8 mouse cellular contexts compared by ENCODE assay signal in genomic region chr11:29514325-29514681, GRCm38 (mm10). TPM values are rescaled to one million over a fixed set of nuclear protein-coding genes. Genes with fewer than 3 reads are reported as not detected.
DNase-seq lines count a peak whose midpoint lies in the region; ATAC-seq and TF ChIP-seq lines count a peak whose summit lies in the region.

No protein-coding gene starts in this region.

- intact Hi-C loops in left cerebral cortex, postnatal 4 days (cut with DNase I), result no loop called here

- ATAC-seq in kidney, postnatal 0 days (replicated peaks; ENCODE audit: low FRiP score, low read depth), result no peak
- no peak; the same call in 1 of the 2 replicates for ATAC-seq in intestine, embryonic 14.5 days (replicated peaks; ENCODE audit: low FRiP score, low TSS enrichment, low read depth)
- ATAC-seq in midbrain, postnatal 0 days (ENCODE audit: low FRiP score), result no peak

- TF ChIP-seq CTCF in kidney, postnatal 0 days (IDR thresholded peaks at IDR 0.05; ENCODE audit: low read depth), result no peak
- no peak for TF ChIP-seq CTCF in midbrain, postnatal 0 days (IDR thresholded peaks at IDR 0.05)

- H3K27me3 ChIP-seq in kidney, postnatal 0 days (ENCODE audit: insufficient read depth, low read length), result no peaks in the 10 kb centered on the region
- no peaks in the 10 kb centered on the region for H3K27me3 ChIP-seq in embryonic facial prominence, embryonic 10.5 days (replicated peaks; ENCODE audit: low read depth, poor library complexity, severe bottlenecking)
- H3K27me3 ChIP-seq in intestine, embryonic 14.5 days (replicated peaks; ENCODE audit: control insufficient read depth, insufficient read depth, low read length), result no peaks in the 10 kb centered on the region
- H3K27me3 ChIP-seq in midbrain, postnatal 0 days (ENCODE audit: insufficient read depth, low read length), result no peaks in the 10 kb centered on the region

- H3K4me3 ChIP-seq in kidney, postnatal 0 days (replicated peaks; ENCODE audit: low read depth, low read length), result peak overlapping the region; percentile 64
- peak overlapping the region; percentile 77 for H3K4me3 ChIP-seq in embryonic facial prominence, embryonic 10.5 days
- H3K4me3 ChIP-seq in intestine, embryonic 14.5 days (ENCODE audit: low read depth, low read length), result peak overlapping the region; percentile 48
- peak overlapping the region; percentile 48 for H3K4me3 ChIP-seq in midbrain, postnatal 0 days (ENCODE audit: low read depth, low read length)

- peak overlapping the region; percentile 65 for H3K4me2 ChIP-seq in kidney, postnatal 0 days (ENCODE audit: low read length)
- H3K4me2 ChIP-seq in intestine, embryonic 14.5 days (ENCODE audit: low read length), result peak overlapping the region; percentile 60
- peak overlapping the region; percentile 54 for H3K4me2 ChIP-seq in midbrain, postnatal 0 days (ENCODE audit: low read depth, low read length, poor library complexity, severe bottlenecking)

- WGBS in kidney, postnatal 0 days, result 19% methylated on average over 10 of the region's 10 CpGs
- WGBS in embryonic facial prominence, embryonic 10.5 days, result 29% methylated on average over 10 of the region's 10 CpGs
- 21% methylated on average over 10 of the region's 10 CpGs for WGBS in intestine, embryonic 14.5 days
- 27% methylated on average over 10 of the region's 10 CpGs for WGBS in midbrain, postnatal 0 days

- no peaks in the 10 kb centered on the region for H3K9me3 ChIP-seq in kidney, postnatal 0 days (replicated peaks; ENCODE audit: low read length)
- H3K9me3 ChIP-seq in embryonic facial prominence, embryonic 10.5 days, result no peaks in the 10 kb centered on the region
- no peaks in the 10 kb centered on the region for H3K9me3 ChIP-seq in intestine, embryonic 14.5 days (ENCODE audit: control insufficient read depth, low read length)
- no peaks in the 10 kb centered on the region for H3K9me3 ChIP-seq in midbrain, postnatal 0 days (ENCODE audit: low read length)

- DNase-seq in kidney, postnatal 0 days (ENCODE audit: low spot score), result no peak
- no peak for DNase-seq in kidney, adult 8-10 months
- no peak for DNase-seq in embryonic facial prominence, embryonic 10.5 days (ENCODE audit: low spot score)
- DNase-seq in intestine, embryonic 14.5 days (ENCODE audit: low spot score), result no peak
- DNase-seq in midbrain, postnatal 0 days (ENCODE audit: low spot score), result no peak
- no peak for DNase-seq in adipocyte (ENCODE audit: low spot score)
- no peak for DNase-seq in testis, postnatal 10 days (ENCODE audit: low spot score)
- no peak for DNase-seq in left cerebral cortex, postnatal 4 days

- peak overlapping the region; percentile 65 for H3K27ac ChIP-seq in kidney, postnatal 0 days
- peak overlapping the region; percentile 88 for H3K27ac ChIP-seq in embryonic facial prominence, embryonic 10.5 days (replicated peaks)
- H3K27ac ChIP-seq in intestine, embryonic 14.5 days (ENCODE audit: low read depth), result peak overlapping the region; percentile 51
- peak overlapping the region; percentile 57; the same call in 1 of the 2 replicates for H3K27ac ChIP-seq in midbrain, postnatal 0 days (ENCODE audit: low read depth, low read length)

- H3K4me1 ChIP-seq in kidney, postnatal 0 days (replicated peaks; ENCODE audit: insufficient read depth, low read length), result no peaks in the 10 kb centered on the region
- peaks cover 6% of the 10 kb centered on the region for H3K4me1 ChIP-seq in embryonic facial prominence, embryonic 10.5 days
- 0 out of 2 replicates have a peak, but pooled peaks cover 3% of the 10 kb centered on the region for H3K4me1 ChIP-seq in intestine, embryonic 14.5 days (replicated peaks; ENCODE audit: control insufficient read depth, insufficient read depth, low read length)
- H3K4me1 ChIP-seq in midbrain, postnatal 0 days (ENCODE audit: insufficient read depth, low read length), result no peaks in the 10 kb centered on the region

- peaks cover 3% of the 10 kb centered on the region; the same call in 1 of the 2 replicates for H3K36me3 ChIP-seq in kidney, postnatal 0 days (ENCODE audit: insufficient read depth, low read length)
- peaks cover 26% of the 10 kb centered on the region for H3K36me3 ChIP-seq in embryonic facial prominence, embryonic 10.5 days (replicated peaks)
- peaks cover 25% of the 10 kb centered on the region for H3K36me3 ChIP-seq in intestine, embryonic 14.5 days (ENCODE audit: control insufficient read depth, insufficient read depth, low read length)
- peaks cover 4% of the 10 kb centered on the region; the same call in 1 of the 2 replicates for H3K36me3 ChIP-seq in midbrain, postnatal 0 days (ENCODE audit: insufficient read depth, low read length)

- H3K9ac ChIP-seq in kidney, postnatal 0 days (ENCODE audit: low read depth, low read length), result peak overlapping the region; percentile 70
- H3K9ac ChIP-seq in intestine, embryonic 14.5 days (ENCODE audit: low read length), result peak overlapping the region; percentile 51
- peak overlapping the region; percentile 52; the same call in 1 of the 2 replicates for H3K9ac ChIP-seq in midbrain, postnatal 0 days (replicated peaks; ENCODE audit: low read length, poor library complexity, severe bottlenecking)

RNA-seq across cellular contexts. Expression of gene Prorsd1, which starts 0.5 kb away (rescaled TPM):
- 28.8 and 29.6 TPM in 2 replicates for polyA plus RNA-seq in kidney, postnatal 0 days (2015; fragmentation: Nextera tagmentation; extraction: Ambion mirVana)
- 16.9 and 20.7 TPM in 2 replicates for polyA plus RNA-seq in embryonic facial prominence, embryonic 10.5 days (2016; fragmentation: Nextera tagmentation; extraction: Ambion mirVana)
- 29.4 and 31.7 TPM in 2 replicates for polyA plus RNA-seq in intestine, embryonic 14.5 days (2014; fragmentation: Nextera tagmentation; extraction: Ambion mirVana)
- total RNA-seq in midbrain, postnatal 0 days (2014; rRNA removed), result 1.2 and 3.2 TPM in 2 replicates
- 7.8 and 8.9 TPM in 2 replicates for polyA plus RNA-seq in midbrain, postnatal 0 days (2015; fragmentation: Nextera tagmentation; extraction: Ambion mirVana)
- total RNA-seq in left cerebral cortex, postnatal 4 days (2021), result 1 to 10 TPM; 3.3 to 3.8 TPM

RNA-seq across cellular contexts. Expression of gene Mtif2, which starts 11.9 kb away (rescaled TPM):
- polyA plus RNA-seq in kidney, postnatal 0 days (2015; fragmentation: Nextera tagmentation; extraction: Ambion mirVana), result 28.5 and 30.4 TPM in 2 replicates
- 45.8 and 49.5 TPM in 2 replicates for polyA plus RNA-seq in embryonic facial prominence, embryonic 10.5 days (2016; fragmentation: Nextera tagmentation; extraction: Ambion mirVana)
- polyA plus RNA-seq in intestine, embryonic 14.5 days (2014; fragmentation: Nextera tagmentation; extraction: Ambion mirVana), result 44.8 and 45.4 TPM in 2 replicates
- total RNA-seq in midbrain, postnatal 0 days (2014; rRNA removed), result 19.7 and 34.3 TPM in 2 replicates
- 30.5 and 35.9 TPM in 2 replicates for polyA plus RNA-seq in midbrain, postnatal 0 days (2015; fragmentation: Nextera tagmentation; extraction: Ambion mirVana)
- 10 to 100 TPM; 33.2 to 40.3 TPM for total RNA-seq in left cerebral cortex, postnatal 4 days (2021)

RNA-seq across cellular contexts. Expression of gene Clhc1, which starts 33.4 kb away (rescaled TPM):
- polyA plus RNA-seq in kidney, postnatal 0 days (2015; fragmentation: Nextera tagmentation; extraction: Ambion mirVana), result 0.07 TPM in 1 of 2 replicates, not detected in the other
- polyA plus RNA-seq in embryonic facial prominence, embryonic 10.5 days (2016; fragmentation: Nextera tagmentation; extraction: Ambion mirVana), result 0.25 and 0.28 TPM in 2 replicates
- 0.19 and 0.28 TPM in 2 replicates for polyA plus RNA-seq in intestine, embryonic 14.5 days (2014; fragmentation: Nextera tagmentation; extraction: Ambion mirVana)
- total RNA-seq in midbrain, postnatal 0 days (2014; rRNA removed), result 1.2 TPM in 1 of 2 replicates, not detected in the other
- 0.15 TPM in 1 of 2 replicates, not detected in the other for polyA plus RNA-seq in midbrain, postnatal 0 days (2015; fragmentation: Nextera tagmentation; extraction: Ambion mirVana)
- total RNA-seq in left cerebral cortex, postnatal 4 days (2021), result under 1 TPM in 1 of 2 experiments, not detected in 1; 0.32 TPM

RNA-seq across cellular contexts. Expression of gene Rps27a, which starts 33.6 kb away (rescaled TPM):
- polyA plus RNA-seq in kidney, postnatal 0 days (2015; fragmentation: Nextera tagmentation; extraction: Ambion mirVana), result 1,209 and 1,412 TPM in 2 replicates
- 1,084 and 1,105 TPM in 2 replicates for polyA plus RNA-seq in embryonic facial prominence, embryonic 10.5 days (2016; fragmentation: Nextera tagmentation; extraction: Ambion mirVana)
- polyA plus RNA-seq in intestine, embryonic 14.5 days (2014; fragmentation: Nextera tagmentation; extraction: Ambion mirVana), result 1,435 and 1,466 TPM in 2 replicates
- 314 and 575 TPM in 2 replicates for total RNA-seq in midbrain, postnatal 0 days (2014; rRNA removed)
- 518 and 553 TPM in 2 replicates for polyA plus RNA-seq in midbrain, postnatal 0 days (2015; fragmentation: Nextera tagmentation; extraction: Ambion mirVana)
- 100 to 1,000 TPM; 652 to 712 TPM for total RNA-seq in left cerebral cortex, postnatal 4 days (2021)
